Mouse (Mus musculus) spleen, postnatal 14 days (tissue): ENCODE measurements around the gene Znfx1.

Experiments
- DNase-seq, 2 experiments: peaks; one replicate each; pipeline ENCODE4 v3.0.0; 2021 to 2022; ENCODE audit warnings: low spot score in 2 of 2

Znfx1 gene

DNA sequence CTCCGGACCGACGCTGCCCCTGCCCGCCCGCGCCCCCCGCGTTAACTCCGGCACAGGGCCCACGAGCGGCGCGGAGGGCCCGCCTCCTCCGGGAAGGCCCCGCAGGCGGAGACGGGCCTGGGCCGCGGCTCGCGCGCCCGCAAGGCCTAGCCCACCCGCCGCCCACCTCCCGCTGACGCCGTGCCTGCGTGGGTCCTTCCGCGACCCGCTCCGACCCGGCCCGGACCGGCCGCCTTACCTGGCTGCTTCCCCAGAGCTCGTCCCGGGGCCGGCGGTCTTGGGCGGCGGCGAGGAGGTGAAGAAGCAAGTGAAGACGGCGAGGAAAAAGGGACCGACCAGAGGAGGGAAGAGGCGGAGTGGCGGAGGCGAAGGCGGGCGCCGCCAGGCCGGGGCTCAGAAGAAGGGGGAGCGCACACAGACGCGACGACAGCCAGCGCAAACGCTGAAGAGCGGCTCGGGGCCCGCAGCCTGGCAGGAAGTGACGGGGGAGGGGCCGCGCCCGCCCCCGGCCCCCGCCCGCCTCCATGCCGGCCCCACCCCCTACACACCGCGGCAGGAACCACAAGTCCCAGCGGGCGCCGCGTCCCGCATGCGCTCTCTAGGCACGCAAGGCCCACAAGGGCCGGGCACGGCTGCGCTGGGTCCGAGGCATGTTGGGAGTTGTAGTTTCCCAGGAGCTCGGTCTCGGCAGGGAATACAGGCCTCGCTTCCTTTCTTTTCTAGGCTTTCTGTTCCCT is 66.9 kb downstream of the Znfx1 start, which contains the start of gene Stau1:
Stau1 (minus strand) TSS at position 504 of the 737 bp plus-strand sequence.
- peak; percentile 88 to 92 for DNase-seq

DNA sequence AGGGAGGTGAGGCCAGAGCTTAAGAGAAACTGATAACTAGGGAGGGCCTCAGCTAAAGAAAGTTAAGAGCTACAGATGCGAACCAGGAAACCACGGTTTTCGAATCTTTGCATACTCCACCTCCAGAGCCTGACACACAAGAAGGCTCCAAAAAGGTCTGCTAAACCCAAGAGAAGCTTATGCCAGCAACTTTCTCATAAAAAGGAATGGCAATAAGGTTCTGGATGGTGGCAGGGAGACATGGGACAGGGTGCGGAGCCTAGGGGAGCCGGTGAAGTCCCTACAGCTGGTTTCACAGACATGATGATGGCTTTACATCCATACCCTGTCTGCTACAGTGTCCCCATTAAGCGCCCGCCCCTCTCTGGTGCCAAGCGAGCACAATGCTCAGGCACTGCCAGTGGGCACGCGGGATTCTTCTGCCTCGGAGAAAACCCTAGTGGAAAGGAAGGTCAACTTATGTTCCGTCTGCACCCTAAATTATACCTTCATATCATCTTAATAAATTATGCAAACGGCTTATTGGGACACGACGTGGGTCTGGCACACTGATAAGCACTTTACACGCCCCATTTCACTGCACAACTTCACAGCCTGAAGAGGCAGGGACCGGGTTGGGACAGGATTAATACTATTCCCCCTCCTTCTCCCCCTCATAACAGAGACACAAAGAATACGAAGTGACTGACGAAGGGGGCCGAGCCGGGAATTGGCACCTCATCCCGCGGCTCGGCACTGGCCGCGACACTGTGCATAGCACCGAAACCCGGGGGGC is 67.6 kb downstream of the Znfx1 start:
- DNase-seq = peak; percentile 13 to 21

DNA sequence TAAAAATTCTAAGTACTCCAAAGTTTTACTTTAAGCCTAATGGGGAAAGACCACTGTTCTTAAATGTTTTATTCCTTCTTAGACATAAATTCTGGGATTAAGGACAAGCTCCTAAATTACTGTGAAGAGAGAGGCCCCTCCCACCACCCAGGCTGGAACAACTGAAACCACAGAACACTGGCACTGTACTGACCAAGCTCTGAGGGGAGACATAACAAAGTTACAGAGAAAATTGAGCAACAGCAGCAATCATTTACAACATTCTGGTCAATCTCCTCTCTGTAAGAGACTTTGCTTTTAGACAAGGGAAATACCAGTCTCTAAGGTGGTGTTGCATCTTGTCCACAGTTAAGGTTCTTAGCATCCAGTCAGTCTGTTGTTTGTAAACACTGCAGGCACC is 70.9 kb downstream of the Znfx1 start:
- no peak for DNase-seq

DNA sequence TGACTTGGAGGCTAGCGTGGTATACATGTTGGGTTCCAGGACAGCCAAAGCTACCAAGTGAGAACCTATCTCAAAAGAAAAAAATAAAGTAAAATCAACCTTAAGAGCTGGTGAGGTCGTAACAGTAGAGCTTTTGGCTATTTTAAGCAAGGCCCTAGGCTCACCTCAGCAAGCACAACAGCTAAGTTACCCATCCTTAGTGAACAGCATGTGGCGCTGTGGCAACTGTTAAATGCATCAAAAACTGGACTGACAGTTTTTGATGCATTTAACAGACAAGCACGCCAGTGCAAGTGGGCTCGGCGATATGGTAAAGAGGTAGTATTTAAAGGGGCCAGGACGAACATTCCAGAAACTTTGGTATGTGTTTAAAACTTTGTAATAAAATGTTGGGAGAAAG is 72.0 kb downstream of the Znfx1 start:
- no peak for DNase-seq
